Mouse (Mus musculus) midbrain, embryonic 16.5 days (tissue): ENCODE data around the gene Gmeb2. TPM values are rescaled to one million over a fixed set of nuclear protein-coding genes. Genes with fewer than 3 reads are reported as not detected.

Experiments used
- ATAC-seq: fragments of 200-750 bp; cut with Nextera tagmentation; 2 replicates; pipeline ENCODE4 v1.8.0; 2017; ENCODE audit warnings: moderate TSS enrichment
- H3K27ac ChIP-seq: fragments of 300-500 bp; sonication (generic); 2 replicates; pipeline ENCODE4 v1.5.1; 2014; ENCODE audit warnings: mild to moderate bottlenecking, low read length, mixed read lengths
- H3K27me3 ChIP-seq: fragments of 300-500 bp; sonication (generic); 2 replicates; pipeline ENCODE4 v1.6.1; 2014; ENCODE audit warnings: low read depth, low read length, mixed read lengths; ENCODE audit not compliant: control insufficient read depth, insufficient read depth
- H3K36me3 ChIP-seq: fragments of 300-500 bp; sonication (generic); 2 replicates; pipeline ENCODE4 v1.6.1; 2014; ENCODE audit warnings: mild to moderate bottlenecking, low read length, moderate library complexity, mixed read lengths; ENCODE audit not compliant: control insufficient read depth, insufficient read depth
- H3K4me1 ChIP-seq: fragments of 300-500 bp; sonication (generic); 2 replicates; pipeline ENCODE4 v1.6.1; 2014; ENCODE audit warnings: mild to moderate bottlenecking, low read length, mixed read lengths; ENCODE audit not compliant: control insufficient read depth, insufficient read depth
- H3K4me2 ChIP-seq: fragments of 300-500 bp; sonication (generic); 2 replicates; pipeline ENCODE4 v1.6.1; 2014; ENCODE audit warnings: mild to moderate bottlenecking, low read length, mixed read lengths
- H3K4me3 ChIP-seq: fragments of 300-500 bp; sonication (generic); 2 replicates; pipeline ENCODE4 v1.5.1; 2014; ENCODE audit warnings: low read depth, mild to moderate bottlenecking, low read length, moderate library complexity, mixed read lengths
- H3K9ac ChIP-seq: fragments of 300-500 bp; sonication (generic); 2 replicates; pipeline ENCODE4 v1.6.1; 2014; ENCODE audit warnings: low read depth, low read length, mixed read lengths
- H3K9me3 ChIP-seq: fragments of 300-500 bp; sonication (generic); replicated peaks from 2 replicates; pipeline ENCODE4 v1.6.1; 2014; ENCODE audit warnings: mild to moderate bottlenecking, low read length, mixed read lengths; ENCODE audit not compliant: control insufficient read depth, poor library complexity, severe bottlenecking
- WGBS: fragments of 180-500 bp; shearing (Covaris S2); extraction: QIAGEN DNeasy Blood & Tissue Kit; methylation state at CpG from one replicate; pipeline ENCODE4 v1.1.7; 2014; 5-methylcytosine and 5-hydroxymethylcytosine counted together
- polyA plus RNA-seq: library from polyadenylated mRNA; unstranded; fragments of >200 nt; fragmentation: Nextera tagmentation; extraction: Ambion mirVana; gene quantifications from 2 replicates; pipeline ENCODE4 v1.2.1, GENCODE M21; 2015

Gmeb2 gene
- polyA plus RNA-seq, 1 experiment from 2014 or later, result 16.3 TPM

GRCm38 (mm10) chr2:181202886-181203285 lies 84.9 kb downstream of the Gmeb2 start:
- ATAC-seq, result no peak
- Histone ChIP-seq H3K4me1 (no peaks in the 10 kb centered on the region), H3K27ac (no peak overlapping the region), H3K9me3 (no peaks in the 10 kb centered on the region), H3K4me2 (no peak overlapping the region), H3K4me3 (no peak overlapping the region), H3K9ac (no peak overlapping the region), H3K36me3 (no peaks in the 10 kb centered on the region), H3K27me3 (no peaks in the 10 kb centered on the region)
- 80% methylated on average over 6 of the region's 6 CpGs for WGBS

- Histone ChIP-seq H3K36me3 (no peaks in the 10 kb centered on the region), H3K4me1 (no peaks in the 10 kb centered on the region), H3K27me3 (no peaks in the 10 kb centered on the region), H3K27ac (no peak within 1 kb of the TSS), H3K4me2 (no peak within 1 kb of the TSS), H3K4me3 (no peak within 1 kb of the TSS), H3K9ac (no peak within 1 kb of the TSS), H3K9me3 (no peaks in the 10 kb centered on the region)
- 90% methylated on average over 3 of the region's 3 CpGs for WGBS
- ATAC-seq, result no peak
Measured at GRCm38 (mm10) chr2:181202422-181202821, 85.4 kb downstream of the Gmeb2 start, which contains the start of gene Ptk6. Gene Ptk6 (minus strand): TSS chr2:181202789.

- ATAC-seq, result no peak
- H3K9me3 ChIP-seq, result no peaks in the 10 kb centered on the region
- H3K4me1 ChIP-seq, result no peaks in the 10 kb centered on the region
- no peak overlapping the region for H3K4me3 ChIP-seq
- no peak overlapping the region for H3K9ac ChIP-seq
- no peak overlapping the region for H3K27ac ChIP-seq
- no peak overlapping the region for H3K4me2 ChIP-seq
- H3K36me3 ChIP-seq, result no peaks in the 10 kb centered on the region
- no peaks in the 10 kb centered on the region for H3K27me3 ChIP-seq
- 83% methylated on average over 3 of the region's 3 CpGs for WGBS
Measured at GRCm38 (mm10) chr2:181201606-181202005, 86.2 kb downstream of the Gmeb2 start.

Other genes starting within 250 kb of the Gmeb2 start
- gene Chrna4, start 244.5 kb downstream of the Gmeb2 start, polyA plus RNA-seq, result 46.9 and 48.3 TPM in 2 replicates
- 50.2 and 50.8 TPM in 2 replicates for gene Kcnq2, start 152.7 kb downstream of the Gmeb2 start, polyA plus RNA-seq
- gene Eef1a2, start 131.0 kb downstream of the Gmeb2 start, polyA plus RNA-seq, result 10.0 and 11.0 TPM in 2 replicates
- gene Ppdpf, start 100.8 kb downstream of the Gmeb2 start, polyA plus RNA-seq, result 407 and 408 TPM in 2 replicates
- not detected in 2 replicates for gene Ptk6, start 85.2 kb downstream of the Gmeb2 start, polyA plus RNA-seq
- 0.07 and 0.20 TPM in 2 replicates for gene Srms, start 74.8 kb downstream of the Gmeb2 start, polyA plus RNA-seq
- 0.41 and 0.42 TPM in 2 replicates for gene Fndc11, start 68.0 kb downstream of the Gmeb2 start, polyA plus RNA-seq
- 0.32 and 0.44 TPM in 2 replicates for gene Helz2, start 46.0 kb downstream of the Gmeb2 start, polyA plus RNA-seq
- gene Stmn3, start 26.5 kb upstream of the Gmeb2 start, polyA plus RNA-seq, result 1,527 and 1,727 TPM in 2 replicates
- 38.8 and 48.8 TPM in 2 replicates for gene Rtel1, start 31.7 kb upstream of the Gmeb2 start, polyA plus RNA-seq
- gene Zgpat, start 76.9 kb upstream of the Gmeb2 start, polyA plus RNA-seq, result 88.7 and 94.5 TPM in 2 replicates
- 84.7 and 93.0 TPM in 2 replicates for gene Arfrp1, start 77.4 kb upstream of the Gmeb2 start, polyA plus RNA-seq
- gene Lime1, start 92.0 kb upstream of the Gmeb2 start, polyA plus RNA-seq, result 61.4 and 65.9 TPM in 2 replicates
- 21.6 and 26.2 TPM in 2 replicates for gene Zbtb46, start 171.4 kb upstream of the Gmeb2 start, polyA plus RNA-seq
- not detected in 2 replicates for gene Abhd16b, start 205.2 kb upstream of the Gmeb2 start, polyA plus RNA-seq
- gene Tpd52l2, start 209.1 kb upstream of the Gmeb2 start, polyA plus RNA-seq, result 105 and 109 TPM in 2 replicates
- gene Dnajc5, start 232.4 kb upstream of the Gmeb2 start, polyA plus RNA-seq, result 291 and 302 TPM in 2 replicates